Mouse (Mus musculus): ENCODE results near the gene BC025920. TPM values are rescaled to one million over a fixed set of nuclear protein-coding genes. Genes with fewer than 3 reads are reported as not detected.

BC025920 gene
- polyA plus RNA-seq, 1 experiment from 2014 or later, result 0.98 TPM

DNA sequence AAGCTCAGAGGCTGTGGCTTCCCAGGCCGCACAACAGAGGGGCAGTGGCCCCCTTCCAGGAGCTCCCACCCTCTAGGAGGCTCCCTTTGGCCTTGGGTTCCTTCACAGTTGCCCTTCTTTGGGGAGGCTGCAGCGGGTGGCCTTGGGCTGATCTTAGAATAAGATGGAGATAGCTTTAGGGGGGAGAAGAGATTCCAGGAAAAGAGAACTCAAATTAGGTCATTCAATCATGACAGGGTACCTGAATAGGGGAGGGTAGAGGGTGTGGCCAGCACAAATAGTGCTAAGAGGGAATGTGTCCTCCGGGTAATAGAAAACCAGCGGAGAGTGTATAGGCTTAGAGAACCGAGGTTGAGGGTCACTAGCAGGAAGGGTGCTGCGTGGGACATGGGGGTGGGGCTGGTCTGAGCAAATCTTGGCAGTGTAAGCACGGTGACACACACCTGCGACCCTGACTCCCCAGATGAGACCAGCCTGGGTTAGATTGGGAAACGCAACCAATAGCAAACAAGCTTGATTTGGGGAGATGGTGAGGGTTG is 33.9 kb upstream of the BC025920 start:
- 10% methylated on average over 9 of the region's 9 CpGs for WGBS
- peak overlapping the region; percentile 85 for H3K4me2 ChIP-seq (ENCODE audit: low read depth, low read length)
- peak overlapping the region; percentile 96 for H3K27ac ChIP-seq (ENCODE audit: low read length)
- H3K9ac ChIP-seq (ENCODE audit: low read length), result peak overlapping the region; percentile 61
- H3K9me3 ChIP-seq (ENCODE audit: control insufficient read depth, low read length), result no peaks in the 10 kb centered on the region
- ATAC-seq (ENCODE audit: low read depth), result no peak
- H3K27me3 ChIP-seq (ENCODE audit: control insufficient read depth, insufficient read depth, low read depth, low read length), result no peaks in the 10 kb centered on the region
- peaks cover 67% of the 10 kb centered on the region for H3K4me1 ChIP-seq (replicated peaks; ENCODE audit: control insufficient read depth, insufficient read depth, low read length)
- peak overlapping the region; percentile 40 for H3K4me3 ChIP-seq (ENCODE audit: low read length)
- no peaks in the 10 kb centered on the region for H3K36me3 ChIP-seq (ENCODE audit: control insufficient read depth, insufficient read depth, low read length)

DNA sequence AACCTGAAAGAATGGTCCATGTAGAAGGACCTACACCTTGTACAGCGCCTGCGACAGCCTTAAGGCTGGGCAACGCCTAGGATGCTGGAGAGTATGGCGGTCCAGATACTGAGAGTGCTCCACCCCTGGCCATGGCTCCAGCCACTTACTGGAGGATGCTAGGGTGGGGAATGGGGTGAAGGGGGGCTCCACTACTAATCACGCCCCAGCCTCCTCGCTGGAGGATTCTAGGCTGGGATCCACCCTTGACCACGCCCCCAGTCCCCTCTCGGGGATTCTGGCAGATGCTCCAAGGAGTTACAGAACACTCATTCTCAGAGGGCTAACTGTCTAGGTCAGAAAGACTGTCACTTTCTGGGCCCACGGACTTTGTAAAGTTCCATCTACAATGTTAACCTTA is 33.1 kb upstream of the BC025920 start:
- no peaks in the 10 kb centered on the region for H3K27me3 ChIP-seq (ENCODE audit: control insufficient read depth, insufficient read depth, low read depth, low read length)
- no peak overlapping the region for H3K9ac ChIP-seq (ENCODE audit: low read length)
- ATAC-seq (ENCODE audit: low read depth), result no peak
- 12% methylated on average over 9 of the region's 9 CpGs for WGBS
- H3K36me3 ChIP-seq (ENCODE audit: control insufficient read depth, insufficient read depth, low read length), result no peaks in the 10 kb centered on the region
- H3K4me1 ChIP-seq (replicated peaks; ENCODE audit: control insufficient read depth, insufficient read depth, low read length), result peaks cover 64% of the 10 kb centered on the region
- H3K4me2 ChIP-seq (ENCODE audit: low read depth, low read length), result no peak overlapping the region
- no peaks in the 10 kb centered on the region for H3K9me3 ChIP-seq (ENCODE audit: control insufficient read depth, low read length)
- H3K4me3 ChIP-seq (ENCODE audit: low read length), result no peak overlapping the region
- peak overlapping the region; percentile 96 for H3K27ac ChIP-seq (ENCODE audit: low read length)

DNA sequence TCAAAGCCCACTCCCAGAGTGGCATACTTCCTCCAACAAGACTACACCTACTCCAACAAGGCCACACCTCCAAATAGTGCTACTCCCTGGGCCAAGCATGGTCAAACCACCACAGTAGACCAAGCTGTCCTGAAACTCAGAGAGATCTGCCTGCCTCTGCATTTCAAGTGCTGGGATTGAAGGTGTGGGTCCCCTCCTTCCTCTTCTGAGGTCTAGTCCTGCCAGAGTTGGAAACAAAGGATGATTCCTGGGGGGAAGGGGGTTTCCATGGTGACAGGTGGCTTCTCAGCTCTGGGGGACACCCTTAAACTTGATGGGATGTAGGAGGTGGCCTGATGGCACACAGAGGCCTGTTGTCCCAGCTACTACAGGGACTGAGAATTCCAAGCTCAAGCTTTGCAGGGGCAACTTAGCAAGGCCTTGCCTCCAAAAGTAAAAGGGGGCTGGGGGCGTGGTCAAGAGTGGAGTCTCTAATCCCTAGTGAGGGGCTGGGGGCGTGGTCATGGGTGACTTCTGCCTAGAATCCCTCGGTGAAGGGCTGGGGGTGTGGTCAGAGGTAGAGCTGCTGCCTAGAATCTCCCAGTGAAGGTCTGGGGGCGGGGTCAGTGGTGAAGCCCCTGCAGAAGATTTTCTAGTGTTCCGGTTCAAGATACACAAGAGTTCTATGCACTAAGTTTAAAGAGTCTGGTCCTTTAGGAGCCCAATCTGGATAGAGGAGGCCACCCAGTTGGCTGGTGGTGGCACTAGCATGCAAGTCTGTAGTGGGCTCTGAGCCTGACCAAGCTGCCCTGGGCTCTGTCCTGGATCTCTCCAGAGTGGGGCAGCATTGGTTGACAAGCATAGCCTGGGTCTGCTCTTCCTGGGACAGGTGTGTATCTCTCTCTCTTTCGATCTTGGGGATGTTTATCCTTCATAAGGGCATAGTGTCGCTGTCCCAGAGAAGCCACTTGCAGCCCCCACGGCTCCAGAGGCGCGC is 31.7 kb upstream of the BC025920 start, which contains the start of gene Tle2:
Tle2 (plus strand) TSS at position 481 of the 976 bp plus-strand sequence.
- peak within 1 kb of the TSS; percentile 79 for H3K4me2 ChIP-seq (ENCODE audit: low read depth, low read length)
- 21% methylated on average over 10 of the region's 10 CpGs for WGBS
- ATAC-seq (ENCODE audit: low read depth), result no peak
- peaks cover 51% of the 10 kb centered on the region for H3K4me1 ChIP-seq (replicated peaks; ENCODE audit: control insufficient read depth, insufficient read depth, low read length)
- H3K27ac ChIP-seq (ENCODE audit: low read length), result peak within 1 kb of the TSS; percentile 66
- H3K9ac ChIP-seq (ENCODE audit: low read length), result peak within 1 kb of the TSS; percentile 81
- H3K36me3 ChIP-seq (ENCODE audit: control insufficient read depth, insufficient read depth, low read length), result no peaks in the 10 kb centered on the region
- H3K4me3 ChIP-seq (ENCODE audit: low read length), result peak within 1 kb of the TSS; percentile 70
- no peaks in the 10 kb centered on the region for H3K9me3 ChIP-seq (ENCODE audit: control insufficient read depth, low read length)
- H3K27me3 ChIP-seq (ENCODE audit: control insufficient read depth, insufficient read depth, low read depth, low read length), result no peaks in the 10 kb centered on the region

DNA sequence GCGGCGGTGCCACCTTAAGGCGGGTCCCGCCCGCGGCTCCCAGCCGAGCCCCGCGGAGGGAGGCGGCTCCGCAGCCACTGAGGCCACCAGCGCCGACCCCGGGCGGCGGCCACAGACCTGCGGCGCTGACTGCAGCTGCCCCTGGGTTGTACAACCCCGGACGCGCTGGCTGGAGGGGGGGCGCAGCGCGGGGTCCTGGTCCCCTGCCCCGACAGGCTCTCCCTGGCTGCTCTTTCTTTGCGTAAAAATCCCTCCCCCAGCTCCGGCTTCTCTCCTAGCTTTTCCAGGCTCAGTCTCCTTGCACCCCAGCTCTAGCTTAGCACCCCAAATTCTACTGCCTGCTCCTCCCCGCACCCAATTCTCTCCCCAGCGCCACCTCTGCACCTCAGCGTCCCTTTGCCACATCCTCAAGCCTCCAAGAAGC is 30.9 kb upstream of the BC025920 start:
- Histone ChIP-seq H3K4me1 (replicated peaks; ENCODE audit: control insufficient read depth, insufficient read depth, low read length) (peaks cover 43% of the 10 kb centered on the region), H3K9me3 (ENCODE audit: control insufficient read depth, low read length) (no peaks in the 10 kb centered on the region), H3K27ac (ENCODE audit: low read length) (peak overlapping the region; percentile 66), H3K4me3 (ENCODE audit: low read length) (peak overlapping the region; percentile 70), H3K27me3 (ENCODE audit: control insufficient read depth, insufficient read depth, low read depth, low read length) (no peaks in the 10 kb centered on the region), H3K9ac (ENCODE audit: low read length) (peak overlapping the region; percentile 81), H3K36me3 (ENCODE audit: control insufficient read depth, insufficient read depth, low read length) (no peaks in the 10 kb centered on the region; the same call in 1 of the 2 replicates), H3K4me2 (ENCODE audit: low read depth, low read length) (peak overlapping the region; percentile 79)
- peak; percentile 15 for ATAC-seq (ENCODE audit: low read depth)
- under 1% methylated on average over 26 of the region's 30 CpGs for WGBS

DNA sequence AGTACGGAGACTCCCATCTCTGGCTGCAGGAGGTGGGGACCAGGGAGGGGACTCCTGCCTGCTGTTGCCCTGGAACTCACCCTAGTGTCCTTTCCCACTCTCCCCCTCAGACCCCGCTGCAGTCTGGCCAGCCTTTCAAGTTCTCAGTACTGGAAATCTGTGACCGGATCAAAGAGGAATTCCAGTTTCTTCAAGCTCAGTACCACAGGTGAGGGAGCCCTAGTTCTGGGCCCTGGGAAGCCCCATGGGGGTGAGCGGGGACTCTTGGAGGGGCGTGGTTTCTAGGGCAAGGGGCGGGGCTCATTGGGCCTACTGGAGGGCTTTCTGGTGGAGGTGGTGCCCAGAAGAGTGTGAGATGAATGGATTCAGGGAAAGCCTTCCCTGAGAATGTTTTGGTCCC is 30.4 kb upstream of the BC025920 start:
- peak overlapping the region; percentile 70 for H3K4me3 ChIP-seq (ENCODE audit: low read length)
- no peak for ATAC-seq (ENCODE audit: low read depth)
- H3K27ac ChIP-seq (ENCODE audit: low read length), result peak overlapping the region; percentile 66
- H3K36me3 ChIP-seq (ENCODE audit: control insufficient read depth, insufficient read depth, low read length), result no peaks in the 10 kb centered on the region; the same call in none of the 2 replicates
- H3K9ac ChIP-seq (ENCODE audit: low read length), result peak overlapping the region; percentile 81
- peaks cover 38% of the 10 kb centered on the region for H3K4me1 ChIP-seq (replicated peaks; ENCODE audit: control insufficient read depth, insufficient read depth, low read length)
- no peaks in the 10 kb centered on the region for H3K9me3 ChIP-seq (ENCODE audit: control insufficient read depth, low read length)
- 3% methylated on average over 6 of the region's 6 CpGs for WGBS
- H3K4me2 ChIP-seq (ENCODE audit: low read depth, low read length), result peak overlapping the region; percentile 79
- no peaks in the 10 kb centered on the region for H3K27me3 ChIP-seq (ENCODE audit: control insufficient read depth, insufficient read depth, low read depth, low read length)

DNA sequence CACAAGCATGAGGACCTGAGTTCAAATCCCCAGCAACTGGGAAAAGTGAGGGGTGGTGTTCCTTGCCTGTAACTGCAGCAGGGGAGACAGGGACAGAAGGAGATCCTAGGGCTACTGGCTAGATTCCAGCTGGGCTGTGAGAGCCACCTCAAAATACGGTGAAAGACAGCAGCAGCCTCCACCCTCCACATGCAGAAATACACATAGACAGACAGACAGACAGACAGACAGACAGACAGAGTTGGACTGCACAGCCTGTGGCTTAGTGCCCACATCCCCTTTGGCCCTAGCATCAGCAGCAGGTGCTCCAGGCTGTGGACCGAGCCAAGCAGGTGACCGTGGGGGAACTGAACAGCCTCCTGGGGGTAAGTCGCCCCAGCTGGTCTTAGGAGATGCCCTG is 26.1 kb upstream of the BC025920 start:
- no peak overlapping the region for H3K4me3 ChIP-seq (ENCODE audit: low read length)
- H3K9me3 ChIP-seq (ENCODE audit: control insufficient read depth, low read length), result no peaks in the 10 kb centered on the region
- no peaks in the 10 kb centered on the region for H3K27me3 ChIP-seq (ENCODE audit: control insufficient read depth, insufficient read depth, low read depth, low read length)
- 68% methylated on average over 4 of the region's 4 CpGs for WGBS
- no peak overlapping the region for H3K9ac ChIP-seq (ENCODE audit: low read length)
- no peak for ATAC-seq (ENCODE audit: low read depth)
- peaks cover 6% of the 10 kb centered on the region for H3K4me1 ChIP-seq (replicated peaks; ENCODE audit: control insufficient read depth, insufficient read depth, low read length)
- no peak overlapping the region for H3K27ac ChIP-seq (ENCODE audit: low read length)
- no peaks in the 10 kb centered on the region; the same call in none of the 2 replicates for H3K36me3 ChIP-seq (ENCODE audit: control insufficient read depth, insufficient read depth, low read length)
- no peak overlapping the region; the same call in 1 of the 2 replicates for H3K4me2 ChIP-seq (ENCODE audit: low read depth, low read length)

DNA sequence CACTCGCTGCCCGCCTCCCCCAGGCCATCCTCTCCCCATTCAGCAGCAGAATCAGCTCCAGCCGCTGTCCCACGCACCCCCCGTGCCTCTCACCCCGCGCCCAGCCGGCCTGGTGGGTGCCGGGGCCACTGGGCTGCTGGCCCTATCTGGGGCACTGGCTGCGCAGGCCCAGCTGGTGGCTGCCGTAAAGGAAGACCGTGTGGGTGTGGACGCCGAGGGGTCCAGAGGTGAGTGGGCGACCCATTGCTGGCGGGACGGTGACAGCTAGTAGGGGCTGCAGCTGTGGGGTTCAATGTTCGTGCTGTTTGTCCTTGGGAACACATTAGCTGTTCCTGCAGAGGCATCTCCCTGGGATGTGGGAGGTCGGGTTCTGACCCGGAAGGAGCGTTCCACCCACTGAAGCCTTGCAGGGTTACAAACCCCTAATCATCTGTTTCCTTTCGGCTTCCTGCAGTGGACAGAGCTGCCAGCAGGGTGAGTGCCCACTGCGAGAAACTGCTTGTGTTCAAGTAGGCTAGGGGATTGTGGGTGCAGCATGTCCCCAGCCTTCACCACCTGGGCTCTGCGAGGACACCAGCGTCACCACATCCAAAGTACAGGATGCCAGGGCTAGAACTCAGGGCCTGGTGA is 25.5 kb upstream of the BC025920 start:
- Histone ChIP-seq H3K27me3 (ENCODE audit: control insufficient read depth, insufficient read depth, low read depth, low read length) (no peaks in the 10 kb centered on the region), H3K9ac (ENCODE audit: low read length) (peak overlapping the region; percentile 27; the same call in 1 of the 2 replicates), H3K9me3 (ENCODE audit: control insufficient read depth, low read length) (no peaks in the 10 kb centered on the region), H3K4me1 (replicated peaks; ENCODE audit: control insufficient read depth, insufficient read depth, low read length) (peaks cover 6% of the 10 kb centered on the region), H3K4me2 (ENCODE audit: low read depth, low read length) (peak overlapping the region; percentile 26), H3K27ac (ENCODE audit: low read length) (no peak overlapping the region), H3K36me3 (ENCODE audit: control insufficient read depth, insufficient read depth, low read length) (peaks cover 2% of the 10 kb centered on the region), H3K4me3 (ENCODE audit: low read length) (no peak overlapping the region)
- peak; percentile 13 for ATAC-seq (ENCODE audit: low read depth)
- WGBS, result 47% methylated on average over 25 of the region's 25 CpGs

DNA sequence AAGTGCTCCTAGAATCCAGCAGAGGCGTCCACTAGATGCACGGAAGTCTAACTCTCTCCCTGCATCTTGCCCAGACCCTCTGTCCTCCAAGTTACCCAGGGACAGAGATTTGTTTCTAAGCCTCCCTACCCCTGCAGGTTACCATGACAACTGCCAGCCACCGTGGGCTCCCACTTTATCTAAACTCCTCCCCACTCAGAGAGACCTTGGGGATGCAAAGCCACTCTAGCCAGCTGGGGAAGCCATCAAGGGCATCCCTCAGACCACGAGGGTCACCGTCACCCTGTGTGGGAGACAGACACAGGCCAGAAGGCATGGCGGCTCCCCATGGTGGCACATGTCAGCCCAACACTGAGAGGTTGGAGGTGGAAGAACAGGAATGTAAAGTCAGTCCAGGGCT is 22.7 kb upstream of the BC025920 start:
- Histone ChIP-seq H3K9me3 (ENCODE audit: control insufficient read depth, low read length) (no peaks in the 10 kb centered on the region), H3K4me2 (ENCODE audit: low read depth, low read length) (no peak overlapping the region), H3K27me3 (ENCODE audit: control insufficient read depth, insufficient read depth, low read depth, low read length) (no peaks in the 10 kb centered on the region), H3K27ac (ENCODE audit: low read length) (no peak overlapping the region), H3K4me1 (replicated peaks; ENCODE audit: control insufficient read depth, insufficient read depth, low read length) (no peaks in the 10 kb centered on the region; the same call in 1 of the 2 replicates), H3K9ac (ENCODE audit: low read length) (no peak overlapping the region), H3K36me3 (ENCODE audit: control insufficient read depth, insufficient read depth, low read length) (peaks cover 14% of the 10 kb centered on the region), H3K4me3 (ENCODE audit: low read length) (no peak overlapping the region)
- WGBS, result 45% methylated on average over 6 of the region's 6 CpGs
- ATAC-seq (ENCODE audit: low read depth), result no peak

DNA sequence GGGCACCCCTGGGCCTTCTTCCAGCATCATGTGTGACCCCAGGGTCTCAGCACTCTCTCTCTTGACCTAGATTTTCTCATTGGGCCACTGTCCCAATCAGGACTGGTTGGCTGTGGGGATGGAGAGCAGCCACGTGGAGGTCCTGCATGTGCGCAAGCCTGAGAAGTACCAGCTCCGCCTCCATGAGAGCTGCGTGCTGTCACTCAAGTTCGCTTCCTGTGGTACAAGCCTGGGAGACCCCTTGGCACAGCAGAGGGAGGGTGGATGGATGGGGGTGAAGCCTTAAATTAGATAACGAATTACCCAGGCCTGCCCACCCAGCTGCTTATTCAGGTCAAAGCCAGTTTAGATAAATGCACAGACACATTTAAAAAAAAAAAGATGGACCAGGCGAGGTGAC is 17.3 kb upstream of the BC025920 start:
- no peak for ATAC-seq (ENCODE audit: low read depth)
- Histone ChIP-seq H3K4me1 (replicated peaks; ENCODE audit: control insufficient read depth, insufficient read depth, low read length) (no peaks in the 10 kb centered on the region), H3K4me3 (ENCODE audit: low read length) (no peak overlapping the region), H3K9me3 (ENCODE audit: control insufficient read depth, low read length) (no peaks in the 10 kb centered on the region), H3K4me2 (ENCODE audit: low read depth, low read length) (no peak overlapping the region), H3K9ac (ENCODE audit: low read length) (no peak overlapping the region), H3K27me3 (ENCODE audit: control insufficient read depth, insufficient read depth, low read depth, low read length) (no peaks in the 10 kb centered on the region), H3K36me3 (ENCODE audit: control insufficient read depth, insufficient read depth, low read length) (peaks cover 14% of the 10 kb centered on the region), H3K27ac (ENCODE audit: low read length) (no peak overlapping the region)
- 63% methylated on average over 7 of the region's 7 CpGs for WGBS

Measured in lung, embryonic 16.5 days (tissue).